Mouse (Mus musculus) cerebellum, adult 9-10 months (tissue): Measurements from ENCODE around the gene Fgf12.
A peak's percentile ranks its signal among the peaks of the same experiment; 100 is the strongest.

ENCODE experiments used
- DNase-seq: peaks from one replicate; pipeline ENCODE4 v3.0.0; 2022

Fgf12 gene

DNA sequence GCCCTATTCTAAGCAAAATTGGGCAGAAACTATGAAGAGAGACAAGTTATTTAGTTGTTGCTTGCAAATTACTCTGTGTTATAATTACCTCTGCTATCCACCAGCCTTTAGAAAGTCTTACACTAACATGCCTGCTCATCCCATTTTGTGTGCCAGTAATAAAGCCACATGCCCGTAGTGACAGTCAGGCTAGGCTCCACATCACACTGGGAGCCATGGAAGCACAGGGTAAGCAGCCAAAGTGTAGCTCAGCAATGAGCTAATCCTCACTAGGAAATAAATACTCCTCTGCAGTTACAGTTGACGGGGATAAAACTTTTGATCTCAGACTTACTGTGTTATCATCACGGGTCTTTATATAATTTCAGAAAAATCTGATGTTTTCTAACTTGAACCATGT is 298.0 kb downstream of the Fgf12 start:
- no peak for DNase-seq

DNA sequence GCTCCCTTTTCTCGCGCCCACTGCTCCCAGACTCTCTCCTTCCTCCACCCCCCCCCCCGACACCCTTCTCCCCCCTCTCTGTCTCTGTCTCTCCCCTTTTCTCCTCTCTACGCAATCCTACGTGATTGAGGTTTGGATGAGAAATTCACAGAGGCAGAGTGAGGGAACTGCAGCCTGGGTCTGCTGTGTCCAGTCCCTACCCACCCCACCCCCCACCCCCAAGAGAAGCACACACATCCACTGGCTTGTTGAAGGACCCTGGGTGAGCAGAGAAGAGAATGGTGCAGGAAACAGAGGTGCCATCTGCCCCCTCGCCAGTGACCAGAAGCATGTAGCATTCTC is 305.8 kb downstream of the Fgf12 start:
- DNase-seq: no peak

DNA sequence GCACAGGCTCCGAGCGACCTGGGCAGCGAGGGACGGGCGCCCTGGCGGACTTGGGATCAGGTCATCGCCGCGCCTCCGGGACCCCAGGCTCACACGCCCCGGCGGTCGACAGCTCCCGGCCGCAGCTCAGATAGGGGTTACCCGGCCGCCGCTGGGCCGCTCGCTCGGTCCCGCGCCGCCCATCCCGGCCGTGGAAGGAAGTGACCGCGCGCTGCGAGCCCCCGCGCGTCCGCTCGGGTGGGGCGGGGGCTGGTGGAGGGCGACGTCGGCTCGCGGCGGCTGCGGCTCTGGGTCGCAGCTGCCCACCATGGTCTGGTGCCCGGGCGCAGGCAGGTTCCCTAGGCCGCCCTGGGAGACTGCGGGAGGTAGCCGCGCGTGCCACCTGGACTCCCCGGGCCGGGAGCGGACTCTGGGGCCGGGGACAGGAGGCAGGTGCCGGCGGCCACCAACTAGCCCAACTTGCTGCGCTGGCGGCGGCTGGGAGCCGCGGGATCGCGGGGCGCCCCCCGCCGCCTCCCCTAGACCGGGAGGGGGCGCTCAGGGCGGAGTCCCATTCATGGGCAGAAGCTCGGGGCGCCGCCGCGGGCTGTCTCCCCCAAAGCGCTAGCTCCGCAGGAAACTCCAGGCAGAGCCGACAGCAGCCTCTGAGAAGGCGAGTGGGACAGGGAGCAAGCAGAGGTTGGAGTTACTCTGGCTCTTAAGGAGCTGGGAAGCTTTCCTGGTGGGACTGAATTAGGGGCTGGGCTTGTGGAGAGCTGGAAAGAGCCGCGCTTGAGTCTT is 306.3 kb downstream of the Fgf12 start:
- DNase-seq: peak; percentile 57

DNA sequence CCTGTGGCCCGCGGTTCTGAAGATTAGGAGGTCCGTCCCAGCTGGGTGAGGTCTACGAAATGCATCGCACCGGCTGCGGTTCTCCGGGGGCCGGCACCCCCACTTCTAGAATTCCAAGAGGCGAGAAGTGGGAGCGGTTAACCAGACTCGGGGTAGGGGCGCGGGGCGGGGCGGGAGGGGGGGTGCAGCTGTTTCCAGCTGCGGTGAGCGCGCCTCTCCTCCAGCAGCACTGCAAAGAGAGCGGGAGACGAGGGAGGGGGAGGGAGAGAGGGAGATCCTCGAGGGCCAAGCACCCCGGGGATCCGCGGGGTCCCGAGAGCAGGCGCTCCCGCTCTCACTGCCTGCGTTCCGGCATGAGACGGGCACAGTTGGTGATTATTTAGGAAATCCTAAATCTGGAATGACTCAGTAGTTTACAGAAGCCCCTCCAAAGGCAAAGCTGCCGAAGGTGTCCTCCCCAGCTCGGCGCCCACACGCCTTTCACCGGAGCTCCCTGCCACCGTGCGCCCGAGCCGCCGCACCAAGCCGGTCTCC is 307.0 kb downstream of the Fgf12 start:
- peak; percentile 45 for DNase-seq

DNA sequence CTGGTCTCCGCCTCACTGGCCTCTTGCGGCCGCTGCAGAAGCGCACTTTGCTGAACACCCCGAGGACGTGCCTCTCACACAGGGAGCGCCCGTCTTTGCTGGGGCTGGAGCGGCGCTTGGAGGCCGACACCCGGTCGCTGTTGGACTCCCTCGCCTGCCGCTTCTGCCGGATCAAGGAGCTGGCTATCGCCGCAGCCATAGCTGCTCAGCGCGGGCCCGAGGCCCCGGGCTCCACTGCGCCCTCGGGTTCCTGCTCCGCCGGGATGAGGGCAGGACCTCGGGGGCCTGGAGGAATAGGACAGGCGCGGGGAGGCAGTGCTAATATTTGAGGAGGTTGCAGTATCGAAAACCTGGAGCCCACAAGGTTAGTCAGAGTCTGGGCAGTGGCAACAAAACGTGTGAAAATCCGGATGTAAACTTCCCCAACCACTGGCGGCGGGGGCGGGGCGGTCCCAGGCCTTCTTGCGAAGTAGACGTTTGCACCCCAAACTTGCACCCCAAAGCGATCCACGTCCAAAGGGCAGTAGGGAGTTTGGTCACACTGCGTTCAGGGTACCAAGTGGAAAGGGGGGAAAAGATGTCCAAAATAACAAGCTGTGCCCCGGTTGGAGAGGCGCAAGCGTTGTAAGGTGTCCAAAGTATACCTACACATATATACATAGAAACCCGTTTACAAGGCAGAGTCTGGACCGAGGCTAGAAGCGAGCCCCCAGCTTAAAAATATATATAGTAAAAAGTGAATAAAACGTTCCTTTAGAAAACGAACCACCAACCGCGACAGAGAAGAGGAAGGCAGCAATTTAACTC is 307.7 kb downstream of the Fgf12 start:
- DNase-seq: peak; percentile 52

DNA sequence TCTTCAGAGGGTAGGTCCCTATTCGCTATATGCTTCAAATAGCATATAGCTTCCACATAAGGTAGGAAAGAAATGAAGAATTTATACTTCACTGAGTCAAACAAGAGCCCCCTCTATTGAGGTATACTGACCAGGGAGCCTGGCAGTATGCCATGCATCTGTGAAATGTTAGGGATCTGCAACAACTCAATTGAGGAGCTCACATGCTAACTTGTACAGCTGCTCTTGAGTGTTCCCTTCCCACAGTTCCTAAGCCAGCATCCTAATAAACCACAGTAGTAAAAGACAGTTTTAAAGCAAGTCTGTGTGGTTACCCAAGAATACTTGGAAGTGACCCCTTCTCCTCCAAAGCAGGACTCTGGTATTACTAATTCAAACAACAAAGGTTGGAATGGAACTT is 331.3 kb downstream of the Fgf12 start:
- no peak for DNase-seq

DNA sequence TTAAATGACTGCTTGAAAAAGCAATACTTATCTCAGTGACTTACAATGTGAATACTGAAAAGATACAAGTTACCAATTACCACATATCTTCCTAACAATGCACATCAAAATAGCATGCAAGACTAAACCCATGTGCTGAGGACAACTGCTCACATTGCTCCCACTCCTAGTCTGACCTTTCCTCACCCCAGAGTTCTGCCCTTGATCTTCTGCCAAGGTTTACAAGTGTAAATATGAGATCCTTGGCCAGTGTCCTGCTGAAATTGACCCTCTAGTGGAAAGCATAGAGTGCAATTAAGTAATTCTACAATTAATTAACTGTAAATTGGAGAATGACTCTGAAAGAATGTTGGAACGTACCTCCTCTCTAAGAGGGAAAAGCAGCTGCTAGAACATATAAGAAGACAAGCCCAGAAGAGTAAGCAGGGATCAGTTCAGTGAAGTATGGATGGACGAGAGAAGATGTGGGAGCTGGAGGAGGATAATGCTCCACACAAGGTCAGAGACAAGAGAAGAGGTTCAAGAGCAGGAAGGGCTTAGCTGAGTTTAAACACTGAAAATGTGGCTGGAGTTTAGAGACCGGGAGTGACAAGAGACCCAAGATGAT is 333.1 kb downstream of the Fgf12 start:
- no peak for DNase-seq

DNA sequence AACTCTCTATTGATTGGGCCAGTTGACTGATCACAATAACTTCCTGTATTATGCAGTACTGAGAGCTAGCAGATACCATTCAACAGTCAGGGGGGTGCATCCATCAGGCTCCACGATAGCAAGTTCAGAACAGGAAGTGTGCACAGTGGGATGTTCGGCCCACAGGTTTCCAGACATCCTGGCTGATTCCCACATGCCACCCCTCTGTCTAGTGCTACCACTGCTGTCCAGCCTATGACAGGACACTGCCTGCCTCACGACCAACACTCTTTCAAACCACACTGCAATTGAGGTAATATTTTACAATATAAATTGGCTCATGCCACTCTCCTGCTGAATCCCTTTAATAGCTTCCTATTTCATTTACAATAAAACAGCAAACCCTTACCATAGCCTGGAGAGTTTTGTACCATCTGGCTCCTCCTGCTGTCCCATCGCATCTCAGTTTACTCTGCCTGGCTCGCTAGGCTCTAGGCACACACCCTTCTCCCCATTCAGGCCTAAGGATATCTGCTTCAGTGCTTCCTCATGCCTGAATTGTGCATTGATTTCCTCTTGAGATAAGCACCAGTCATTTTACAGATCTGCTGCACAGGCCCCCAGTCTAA is 341.6 kb downstream of the Fgf12 start:
- DNase-seq: peak; percentile 56

DNA sequence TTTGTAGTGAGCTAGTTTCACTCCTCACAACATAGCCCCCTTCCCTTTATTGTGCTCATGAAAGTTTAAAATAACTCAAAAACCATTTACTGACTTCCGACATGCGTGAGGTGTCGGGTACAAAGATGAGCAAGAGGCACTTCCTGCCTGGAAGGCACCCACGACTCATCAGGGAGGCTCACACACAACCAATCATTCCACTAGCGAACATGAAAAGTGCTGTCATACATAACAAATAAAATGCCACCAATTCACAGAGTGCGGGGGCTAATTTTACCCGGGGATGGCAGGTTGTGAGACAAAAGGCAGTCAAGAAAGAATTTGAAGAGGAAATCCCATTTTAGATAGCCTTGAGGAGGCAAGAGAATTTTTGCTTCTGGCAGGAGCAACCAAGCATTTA is 344.6 kb downstream of the Fgf12 start:
- no peak for DNase-seq

DNA sequence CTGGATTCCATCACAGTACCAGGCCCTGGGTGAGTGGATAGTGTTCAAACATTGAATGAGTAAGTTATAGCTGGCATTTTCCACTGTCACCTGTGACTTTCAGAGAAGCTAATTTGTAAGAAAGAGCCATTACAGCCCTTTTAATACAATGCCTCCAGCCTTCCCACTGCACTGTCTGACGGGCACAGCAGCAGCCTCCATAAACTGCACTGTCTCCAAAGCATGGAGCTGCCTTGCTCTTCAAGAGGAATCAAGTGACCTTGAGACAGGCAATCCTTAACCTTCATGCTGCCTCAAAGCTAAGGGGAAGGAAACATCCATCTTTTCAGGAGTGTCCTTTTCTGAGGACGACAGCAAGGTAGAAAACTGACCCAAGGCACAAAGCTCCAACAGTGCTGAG is 345.0 kb downstream of the Fgf12 start:
- no peak for DNase-seq

DNA sequence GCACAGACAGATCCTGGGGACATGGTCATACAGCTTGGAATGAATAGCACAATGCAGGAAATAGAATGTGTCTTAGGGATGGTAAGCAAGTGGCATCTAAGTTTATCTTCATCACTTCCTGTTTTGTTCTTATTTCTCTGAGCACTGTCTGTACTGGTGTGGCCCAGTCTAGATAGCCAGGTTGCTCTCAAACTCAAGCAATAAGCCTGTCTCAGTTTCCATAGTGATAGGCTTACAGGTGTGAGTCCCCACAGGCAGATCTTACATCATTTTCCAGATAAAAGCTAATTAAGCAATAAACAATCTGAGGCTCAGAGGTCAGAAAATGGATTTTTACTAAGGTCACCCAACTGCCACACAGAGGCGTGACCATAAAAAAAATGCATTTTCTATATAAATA is 348.7 kb downstream of the Fgf12 start:
- DNase-seq: no peak

DNA sequence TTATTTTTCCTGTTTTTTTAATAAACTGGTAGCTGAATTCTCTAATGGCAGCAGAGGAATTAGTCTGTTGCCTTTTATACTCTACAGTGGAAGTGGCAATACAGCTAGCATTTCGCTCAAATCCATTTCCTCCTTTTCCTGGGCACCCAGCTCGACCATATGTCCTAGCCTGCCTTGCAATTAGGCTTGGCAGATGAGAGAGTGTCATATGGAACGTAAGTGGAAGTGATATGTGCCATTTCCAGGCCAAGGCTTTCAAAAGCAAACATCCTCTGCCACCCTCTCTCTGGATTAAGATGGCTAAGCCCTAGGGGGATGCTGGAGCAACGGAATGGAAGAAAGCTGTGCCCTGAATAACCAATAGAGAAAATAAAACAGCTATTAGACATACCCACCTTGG is 350.2 kb downstream of the Fgf12 start:
- DNase-seq: peak; percentile 93

DNA sequence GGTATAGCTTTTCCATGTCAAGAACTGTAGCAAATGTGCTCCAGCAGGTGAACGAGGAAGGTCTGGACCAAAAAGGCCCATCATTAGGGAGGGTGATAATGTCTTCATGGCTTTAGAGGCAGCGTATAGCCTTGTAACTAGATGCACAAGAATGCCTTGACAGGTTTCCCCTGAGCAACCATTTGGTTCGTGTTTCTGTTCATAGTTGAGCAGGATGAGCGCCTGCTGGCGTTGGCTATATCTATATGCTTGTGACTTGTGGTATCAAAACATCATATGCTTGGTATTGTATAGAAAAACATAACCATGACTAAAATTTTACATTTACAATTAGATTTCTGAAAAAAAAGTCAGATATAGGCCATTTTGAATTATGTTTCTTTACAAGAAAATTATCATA is 361.6 kb downstream of the Fgf12 start:
- DNase-seq: no peak

DNA sequence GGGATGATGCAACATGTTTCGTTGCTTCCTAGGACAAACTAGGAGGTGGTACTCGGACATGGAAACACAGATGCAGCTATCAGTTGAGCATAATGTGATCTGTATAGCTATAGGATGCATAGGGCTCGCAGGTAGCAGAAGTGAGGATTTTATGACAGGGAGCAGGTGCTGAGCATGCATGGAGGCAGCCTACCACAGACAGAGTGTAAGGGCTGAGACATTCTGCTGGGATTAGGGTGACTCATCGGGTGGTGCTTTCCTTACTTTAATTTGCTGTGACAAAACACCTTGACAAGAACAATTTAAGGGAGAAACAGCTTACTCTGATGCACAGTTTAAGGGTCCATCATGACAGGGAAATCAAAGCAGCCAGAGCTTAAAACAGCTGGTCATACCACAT is 363.8 kb downstream of the Fgf12 start:
- DNase-seq: no peak

DNA sequence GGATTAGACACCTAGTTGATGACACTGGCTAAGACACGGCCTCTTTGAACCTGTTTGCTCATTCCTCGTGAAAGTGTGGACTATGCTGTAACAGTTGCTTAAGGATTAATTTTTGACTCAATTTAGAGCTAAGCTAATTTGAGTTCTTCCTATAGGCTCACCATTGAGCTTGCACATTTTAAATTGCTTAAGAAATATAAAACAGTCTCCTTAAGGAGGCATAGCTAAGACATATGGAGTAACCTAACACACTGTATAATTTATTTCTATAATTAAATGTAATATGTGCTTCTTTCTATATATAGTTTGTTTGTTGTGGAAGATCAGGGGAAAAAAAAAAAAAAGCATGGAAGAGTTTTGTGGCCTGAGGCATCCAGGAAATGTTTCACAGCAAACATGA is 378.1 kb downstream of the Fgf12 start:
- no peak for DNase-seq

DNA sequence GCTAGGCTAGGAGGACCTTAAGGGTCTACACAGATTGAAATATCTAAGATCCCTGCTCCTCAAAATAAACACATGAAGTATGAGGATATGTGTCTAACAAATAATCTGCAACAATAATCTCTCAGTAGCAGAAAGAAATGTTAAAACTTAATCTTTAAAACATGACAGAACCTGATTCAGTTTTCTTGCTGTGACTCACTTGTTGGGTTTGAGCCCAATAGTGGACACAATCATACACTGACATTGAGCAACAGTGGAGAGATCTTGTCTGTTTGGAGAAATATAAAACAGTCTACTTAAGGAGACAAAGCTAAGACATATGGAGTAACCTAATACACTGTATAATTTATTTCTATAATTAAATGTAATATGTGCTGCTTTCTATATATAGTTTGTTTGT is 379.6 kb downstream of the Fgf12 start:
- no peak for DNase-seq

DNA sequence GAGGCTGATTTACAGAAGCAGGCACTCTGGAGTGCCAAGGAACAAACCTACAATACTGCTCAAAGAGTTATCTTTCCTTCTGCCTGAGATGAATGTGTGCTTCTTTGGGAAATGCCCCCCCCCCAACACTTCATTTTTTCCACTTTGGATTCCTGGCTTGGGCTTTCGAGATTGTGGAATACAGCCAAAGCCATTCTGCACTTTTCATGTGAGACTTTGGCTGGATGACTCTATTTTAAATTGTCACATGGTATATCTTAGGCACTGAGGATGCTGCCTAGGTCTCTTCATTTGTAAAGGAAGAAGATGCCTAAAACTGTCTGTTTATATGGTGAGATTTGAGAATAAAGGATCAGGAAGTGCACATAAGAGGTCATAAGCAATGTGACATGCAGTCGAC is 402.2 kb downstream of the Fgf12 start:
- DNase-seq: no peak

DNA sequence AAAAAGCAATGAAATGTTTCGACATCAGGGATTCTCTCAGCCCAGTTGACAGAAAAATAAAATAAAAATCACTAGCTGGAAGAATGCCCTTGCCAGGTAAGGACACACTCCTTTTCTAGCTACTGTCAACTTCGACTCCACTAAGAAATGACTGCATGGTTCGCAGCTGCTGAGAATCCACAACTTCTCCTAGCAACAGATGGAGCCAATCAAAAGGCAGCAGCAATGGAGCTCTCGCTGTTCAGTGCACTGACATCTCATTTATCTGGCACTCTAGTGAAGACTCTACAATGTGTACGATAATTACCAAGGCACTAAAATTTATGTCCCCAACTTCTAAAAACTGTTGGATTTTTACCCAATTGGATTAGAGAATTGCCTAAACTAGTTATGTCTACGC is 407.5 kb downstream of the Fgf12 start:
- DNase-seq: no peak

DNA sequence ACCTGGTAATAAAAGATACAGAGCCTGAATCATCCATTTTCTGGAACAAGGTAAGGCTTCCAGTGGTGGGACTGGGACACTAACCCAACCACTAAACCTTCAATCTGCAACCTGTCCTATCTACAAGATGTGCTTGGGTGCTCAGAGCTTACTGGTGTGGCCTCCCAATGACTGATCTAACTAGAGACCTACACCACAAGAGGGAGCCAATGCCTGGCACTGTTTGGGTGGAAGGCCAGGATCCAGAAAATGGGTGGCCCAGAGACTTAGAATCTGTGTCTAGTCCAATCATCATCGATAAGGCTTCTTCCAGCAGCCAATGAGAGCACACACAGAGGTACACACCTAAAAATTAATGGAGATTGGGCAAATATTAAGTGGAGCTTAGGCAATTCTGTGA is 414.9 kb downstream of the Fgf12 start:
- DNase-seq: peak; percentile 31

DNA sequence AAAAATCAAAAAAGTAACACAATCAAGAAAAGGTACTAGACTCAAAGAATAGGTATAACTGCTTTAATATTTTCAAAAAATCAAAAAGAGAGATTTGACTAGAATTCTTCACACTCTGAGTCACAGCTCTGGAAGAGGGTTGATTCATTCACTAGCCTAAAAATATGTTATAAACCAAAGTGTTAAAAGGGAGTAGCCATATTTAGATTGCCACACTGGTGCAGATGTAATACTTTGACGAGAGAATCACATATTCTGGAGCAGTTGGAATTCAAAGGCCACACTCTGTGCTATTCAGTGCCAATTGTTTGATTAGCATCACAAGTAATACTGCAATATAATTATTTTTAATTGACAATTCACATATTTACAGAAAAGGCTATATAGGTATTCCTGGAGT is 416.2 kb downstream of the Fgf12 start:
- DNase-seq: no peak

DNA sequence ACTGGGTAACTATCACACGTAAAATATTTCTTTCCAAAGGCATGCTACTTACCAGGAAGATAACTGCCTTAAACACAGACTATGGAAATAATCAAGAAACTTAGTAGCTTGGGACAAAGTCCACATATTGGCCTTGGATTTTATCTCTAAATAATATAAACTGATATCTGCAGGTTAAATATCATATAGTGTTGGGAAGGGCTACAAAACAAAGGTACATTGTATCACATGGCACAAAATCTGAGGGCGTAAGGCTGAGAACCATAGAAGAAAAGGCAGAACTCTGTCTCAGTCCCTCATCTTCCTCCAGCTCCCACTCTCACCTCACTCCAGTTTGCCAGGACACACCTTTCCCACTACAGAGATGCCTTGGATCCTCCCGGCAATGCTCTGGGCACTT is 417.8 kb downstream of the Fgf12 start:
- no peak for DNase-seq

DNA sequence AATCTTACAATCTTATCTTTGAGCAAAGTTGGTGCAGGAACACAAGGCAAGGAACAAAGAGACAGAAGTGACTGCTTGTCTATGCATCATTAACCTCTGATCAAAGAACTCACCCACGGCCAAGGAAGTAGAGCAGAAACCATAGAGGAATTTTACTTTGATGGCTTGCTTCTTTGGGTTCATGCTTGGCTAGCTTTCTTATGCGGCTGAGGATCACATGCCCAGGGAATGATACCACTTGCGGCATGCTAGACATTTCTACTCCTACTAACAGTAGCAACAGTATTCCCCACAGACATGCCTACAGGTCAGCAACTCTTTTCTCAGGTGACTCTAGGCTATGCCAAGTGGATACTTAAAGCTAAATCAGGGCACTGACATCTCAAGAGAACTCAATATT is 429.3 kb downstream of the Fgf12 start:
- no peak for DNase-seq

DNA sequence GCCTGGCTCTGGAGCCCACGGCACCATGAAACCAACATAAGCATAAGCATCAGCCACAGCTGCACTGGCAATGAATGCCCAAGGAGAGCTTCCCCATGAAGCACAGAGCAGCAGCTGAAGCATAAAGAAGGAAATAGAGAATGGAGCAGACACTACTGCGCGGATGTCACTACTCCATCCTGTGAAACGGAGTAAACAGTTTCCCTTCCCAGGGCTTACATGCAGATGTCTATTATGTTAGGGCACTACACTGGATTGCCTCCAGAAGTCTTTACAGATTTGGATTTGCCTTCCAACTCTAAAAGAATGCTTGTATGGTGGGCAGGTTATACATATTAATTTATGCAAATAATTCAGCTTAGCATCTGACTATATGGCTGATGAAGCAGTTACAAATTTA is 441.2 kb downstream of the Fgf12 start:
- no peak for DNase-seq

DNA sequence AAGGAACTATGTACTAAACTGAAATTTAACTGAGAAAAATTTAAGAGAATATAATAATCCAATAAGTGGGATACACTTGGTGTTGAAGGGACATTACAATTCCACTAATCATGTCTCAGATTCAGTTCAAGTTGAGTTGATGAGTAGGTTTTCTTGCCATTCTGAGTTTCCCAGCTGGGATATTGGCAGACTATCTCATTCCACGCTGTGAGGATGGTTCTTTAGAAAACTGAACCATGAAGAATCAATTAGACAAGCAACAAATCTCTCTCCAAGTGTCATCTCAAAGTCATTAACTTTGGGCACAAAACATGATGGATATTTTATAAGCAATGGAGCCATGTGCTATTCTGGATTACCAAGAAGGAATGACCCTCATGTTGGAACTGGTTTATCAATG is 449.0 kb downstream of the Fgf12 start:
- peak; percentile 36 for DNase-seq
